Mouse (Mus musculus): ENCODE results near the gene Rgs8. TPM values are rescaled to one million over a fixed set of nuclear protein-coding genes. Genes with fewer than 3 reads are reported as not detected.

Rgs8 gene
- polyA plus RNA-seq, 1 experiment, result 0.02 TPM

GRCm38 (mm10) chr1:153696541-153696940 lies 43.7 kb downstream of the Rgs8 start:
- Histone ChIP-seq H3K27ac (ENCODE audit: insufficient read depth, low read depth, low read length) (no peak overlapping the region), H3K36me3 (ENCODE audit: control insufficient read depth, insufficient read depth, low read length) (no peaks in the 10 kb centered on the region), H3K27me3 (replicated peaks; ENCODE audit: control insufficient read depth, insufficient read depth, low read length) (no peaks in the 10 kb centered on the region), H3K4me1 (ENCODE audit: control insufficient read depth, insufficient read depth, low read length) (no peaks in the 10 kb centered on the region), H3K4me3 (ENCODE audit: insufficient read depth, low read depth, low read length) (no peak overlapping the region)
- WGBS, result 89% methylated on average over 4 of the region's 4 CpGs
- no peak for TF ChIP-seq CTCF (conservative IDR thresholded peaks at IDR 0.05; ENCODE audit: insufficient read depth, insufficient read length, low read depth, low read length)
- TF ChIP-seq POLR2A (IDR thresholded peaks at IDR 0.05; ENCODE audit: low read depth, low read length), result no peak
- DNase-seq, result no peak

- no peaks in the 10 kb centered on the region for H3K36me3 ChIP-seq (ENCODE audit: control insufficient read depth, insufficient read depth, low read length)
- no peak for TF ChIP-seq POLR2A (IDR thresholded peaks at IDR 0.05; ENCODE audit: low read depth, low read length)
- TF ChIP-seq CTCF (conservative IDR thresholded peaks at IDR 0.05; ENCODE audit: insufficient read depth, insufficient read length, low read depth, low read length), result no peak; the same call in 1 of the 2 replicates
- no peaks in the 10 kb centered on the region for H3K4me1 ChIP-seq (ENCODE audit: control insufficient read depth, insufficient read depth, low read length)
- no peaks in the 10 kb centered on the region for H3K27me3 ChIP-seq (replicated peaks; ENCODE audit: control insufficient read depth, insufficient read depth, low read length)
- WGBS, result 74% methylated on average over 16 of the region's 16 CpGs
- no peak for DNase-seq
- H3K4me3 ChIP-seq (ENCODE audit: insufficient read depth, low read depth, low read length), result no peak overlapping the region
- H3K27ac ChIP-seq (ENCODE audit: insufficient read depth, low read depth, low read length), result no peak overlapping the region
These were observed 44.9 kb downstream of the Rgs8 start for GRCm38 (mm10) chr1:153697581-153698251.

GRCm38 (mm10) chr1:153698311-153699084 lies 45.7 kb downstream of the Rgs8 start:
- DNase-seq, result peak; percentile 4
- Histone ChIP-seq H3K36me3 (ENCODE audit: control insufficient read depth, insufficient read depth, low read length) (no peaks in the 10 kb centered on the region), H3K27me3 (replicated peaks; ENCODE audit: control insufficient read depth, insufficient read depth, low read length) (no peaks in the 10 kb centered on the region), H3K4me1 (ENCODE audit: control insufficient read depth, insufficient read depth, low read length) (no peaks in the 10 kb centered on the region), H3K4me3 (ENCODE audit: insufficient read depth, low read depth, low read length) (no peak overlapping the region), H3K27ac (ENCODE audit: insufficient read depth, low read depth, low read length) (no peak overlapping the region)
- 34% methylated on average over 7 of the region's 7 CpGs for WGBS
- TF ChIP-seq POLR2A (IDR thresholded peaks at IDR 0.05; ENCODE audit: low read depth, low read length), result no peak
- no peak for TF ChIP-seq CTCF (conservative IDR thresholded peaks at IDR 0.05; ENCODE audit: insufficient read depth, insufficient read length, low read depth, low read length)

GRCm38 (mm10) chr1:153700448-153701063 lies 47.7 kb downstream of the Rgs8 start:
- TF ChIP-seq POLR2A (IDR thresholded peaks at IDR 0.05; ENCODE audit: low read depth, low read length), result no peak
- no peak for TF ChIP-seq CTCF (conservative IDR thresholded peaks at IDR 0.05; ENCODE audit: insufficient read depth, insufficient read length, low read depth, low read length)
- no peaks in the 10 kb centered on the region for H3K4me1 ChIP-seq (ENCODE audit: control insufficient read depth, insufficient read depth, low read length)
- H3K27me3 ChIP-seq (replicated peaks; ENCODE audit: control insufficient read depth, insufficient read depth, low read length), result no peaks in the 10 kb centered on the region; the same call in 1 of the 2 replicates
- DNase-seq, result no peak
- H3K36me3 ChIP-seq (ENCODE audit: control insufficient read depth, insufficient read depth, low read length), result no peaks in the 10 kb centered on the region
- no peak overlapping the region for H3K4me3 ChIP-seq (ENCODE audit: insufficient read depth, low read depth, low read length)
- H3K27ac ChIP-seq (ENCODE audit: insufficient read depth, low read depth, low read length), result no peak overlapping the region
- WGBS, result 81% methylated on average over 11 of the region's 11 CpGs

- TF ChIP-seq POLR2A (IDR thresholded peaks at IDR 0.05; ENCODE audit: low read depth, low read length) (no peak), CTCF (conservative IDR thresholded peaks at IDR 0.05; ENCODE audit: insufficient read depth, insufficient read length, low read depth, low read length) (no peak)
- H3K4me3 ChIP-seq (ENCODE audit: insufficient read depth, low read depth, low read length), result no peak overlapping the region
- 89% methylated on average over 1 of the region's 1 CpGs for WGBS
- H3K36me3 ChIP-seq (ENCODE audit: control insufficient read depth, insufficient read depth, low read length), result no peaks in the 10 kb centered on the region
- no peaks in the 10 kb centered on the region; the same call in 1 of the 2 replicates for H3K27me3 ChIP-seq (replicated peaks; ENCODE audit: control insufficient read depth, insufficient read depth, low read length)
- no peak overlapping the region for H3K27ac ChIP-seq (ENCODE audit: insufficient read depth, low read depth, low read length)
- no peaks in the 10 kb centered on the region for H3K4me1 ChIP-seq (ENCODE audit: control insufficient read depth, insufficient read depth, low read length)
- DNase-seq, result no peak
These were observed 48.6 kb downstream of the Rgs8 start for GRCm38 (mm10) chr1:153701461-153701860.

- no peak for DNase-seq
- no peaks in the 10 kb centered on the region for H3K36me3 ChIP-seq (ENCODE audit: control insufficient read depth, insufficient read depth, low read length)
- no peak overlapping the region for H3K27ac ChIP-seq (ENCODE audit: insufficient read depth, low read depth, low read length)
- no peaks in the 10 kb centered on the region for H3K4me1 ChIP-seq (ENCODE audit: control insufficient read depth, insufficient read depth, low read length)
- H3K27me3 ChIP-seq (replicated peaks; ENCODE audit: control insufficient read depth, insufficient read depth, low read length), result no peaks in the 10 kb centered on the region; the same call in 1 of the 2 replicates
- WGBS, result 85% methylated on average over 8 of the region's 8 CpGs
- H3K4me3 ChIP-seq (ENCODE audit: insufficient read depth, low read depth, low read length), result no peak overlapping the region
- TF ChIP-seq POLR2A (IDR thresholded peaks at IDR 0.05; ENCODE audit: low read depth, low read length) (no peak), CTCF (conservative IDR thresholded peaks at IDR 0.05; ENCODE audit: insufficient read depth, insufficient read length, low read depth, low read length) (no peak)
These were observed 49.5 kb downstream of the Rgs8 start for GRCm38 (mm10) chr1:153702166-153702852.
